Mouse (Mus musculus) small intestine, adult 2 months (tissue): ENCODE measurements around the gene Snrnp200. TPM values are rescaled to one million over a fixed set of nuclear protein-coding genes. Genes with fewer than 3 reads are reported as not detected.
"Not testable (repeated sequence)": the region's sequence is repeated elsewhere in the genome, so short reads cannot be mapped to it uniquely, and the experiment has no call there.

Experiments used
- H3K27ac ChIP-seq: fragments of 200-500 bp; 2 replicates; pipeline ENCODE4 v1.5.1; 2012; ENCODE audit warnings: low read depth, low read length, control low read depth, inconsistent platforms; ENCODE audit not compliant: insufficient read depth
- H3K27me3 ChIP-seq: fragments of 200-500 bp; 2 replicates; pipeline ENCODE4 v1.6.1; 2012; ENCODE audit warnings: mild to moderate bottlenecking, moderate library complexity, low read length, inconsistent platforms; ENCODE audit not compliant: control insufficient read depth, insufficient read depth
- H3K36me3 ChIP-seq: fragments of 200-500 bp; 2 replicates; pipeline ENCODE4 v1.6.1; 2012; ENCODE audit warnings: mild to moderate bottlenecking, low read length, control low read depth, inconsistent platforms; ENCODE audit not compliant: control insufficient read depth, insufficient read depth
- H3K4me1 ChIP-seq: fragments of 200-500 bp; 2 replicates; pipeline ENCODE4 v1.6.1; 2012; ENCODE audit warnings: low read length, inconsistent platforms, mixed read lengths; ENCODE audit not compliant: control insufficient read depth, insufficient read depth, insufficient read length
- H3K4me3 ChIP-seq: fragments of 200-500 bp; 2 replicates; pipeline ENCODE4 v1.5.1; 2012; ENCODE audit warnings: low read depth, mild to moderate bottlenecking, control low read depth, inconsistent platforms, low read length, moderate library complexity
- CTCF ChIP-seq: fragments of 200-500 bp; IDR thresholded peaks from 2 replicates; pipeline ENCODE4 v1.5.1; 2012; ENCODE audit warnings: low read depth, mild to moderate bottlenecking, control low read depth, inconsistent platforms, low read length, moderate library complexity, mixed read lengths; ENCODE audit not compliant: insufficient replicate concordance, insufficient read length; ENCODE audit errors: extremely low read depth
- POLR2A ChIP-seq: fragments of 200-500 bp; IDR thresholded peaks from 2 replicates; pipeline ENCODE4 v1.6.1; 2012; ENCODE audit warnings: low read depth, mild to moderate bottlenecking, control low read depth, inconsistent platforms, low read length, moderate library complexity
- WGBS: fragments of 180-500 bp; shearing (Covaris S2); methylation state at CpG from one replicate; pipeline ENCODE4 v1.1.7; 2018; 5-methylcytosine and 5-hydroxymethylcytosine counted together
- polyA plus RNA-seq: library from polyadenylated mRNA; depleted of rRNA; stranded (reverse); fragments of >200 nt; gene quantifications from 2 replicates; pipeline ENCODE4 v1.2.3, GENCODE M21; 2012; rRNA removed

Snrnp200 gene
- polyA plus RNA-seq = 13.9 and 25.5 TPM in 2 replicates

DNA sequence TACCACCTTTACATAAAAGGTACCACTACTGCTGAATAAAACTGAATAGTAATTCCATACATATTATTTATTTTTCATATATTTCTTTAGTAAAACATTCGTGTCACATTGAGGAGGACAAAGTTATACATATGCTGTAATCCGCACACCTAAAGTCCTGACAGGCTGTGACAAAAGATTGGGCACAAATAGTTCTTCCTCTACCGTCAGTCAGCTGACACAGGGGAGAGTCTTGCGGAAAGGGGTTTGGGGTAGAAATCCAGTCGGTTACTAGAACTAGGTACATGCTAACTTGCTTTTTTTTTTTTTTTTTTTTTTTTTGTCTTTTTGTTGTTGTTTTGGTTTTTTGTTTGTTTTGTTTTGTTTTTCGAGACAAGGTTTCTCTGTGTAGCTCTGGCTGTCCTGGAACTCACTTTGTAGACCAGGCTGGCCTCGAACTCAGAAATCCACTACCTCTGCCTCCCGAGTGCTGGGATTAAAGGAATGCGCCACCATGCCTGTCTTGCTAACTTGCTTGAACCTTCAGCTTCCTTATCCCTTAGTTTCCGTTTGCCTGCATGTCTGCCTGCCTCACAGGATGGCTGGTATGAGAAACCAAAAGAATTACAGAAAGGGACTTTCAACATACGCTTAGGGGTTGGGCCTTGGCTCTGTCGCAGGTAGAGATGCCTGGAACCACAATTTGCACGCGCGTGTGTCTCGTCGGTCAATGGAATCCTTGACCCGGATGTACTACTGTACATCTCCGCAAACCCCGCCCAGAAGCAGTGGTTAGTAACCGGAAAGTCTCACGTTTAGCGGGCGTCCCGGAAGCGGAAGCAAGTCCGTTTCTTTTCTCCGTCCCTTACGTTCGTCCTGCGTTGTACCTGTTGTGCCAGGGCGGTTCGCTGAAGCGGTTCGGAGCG is at the start of gene Snrnp200, which contains the start of gene 1810024B03Rik:
TSS of gene Snrnp200 (plus strand) at position 840 of the 905 bp plus-strand sequence.
TSS of gene 1810024B03Rik (minus strand) at position 734 of the 905 bp plus-strand sequence.
- no peaks in the 10 kb centered on the region for H3K27me3 ChIP-seq
- TF ChIP-seq POLR2A = peak; percentile 47
- TF ChIP-seq CTCF = no peak
- 10% methylated on average over 36 of the region's 36 CpGs for WGBS
- H3K27ac ChIP-seq = peak within 1 kb of the TSS; percentile 62
- no peaks in the 10 kb centered on the region for H3K4me1 ChIP-seq
- H3K36me3 ChIP-seq = peaks cover 28% of the 10 kb centered on the region
- H3K4me3 ChIP-seq = peak within 1 kb of the TSS; percentile 92

DNA sequence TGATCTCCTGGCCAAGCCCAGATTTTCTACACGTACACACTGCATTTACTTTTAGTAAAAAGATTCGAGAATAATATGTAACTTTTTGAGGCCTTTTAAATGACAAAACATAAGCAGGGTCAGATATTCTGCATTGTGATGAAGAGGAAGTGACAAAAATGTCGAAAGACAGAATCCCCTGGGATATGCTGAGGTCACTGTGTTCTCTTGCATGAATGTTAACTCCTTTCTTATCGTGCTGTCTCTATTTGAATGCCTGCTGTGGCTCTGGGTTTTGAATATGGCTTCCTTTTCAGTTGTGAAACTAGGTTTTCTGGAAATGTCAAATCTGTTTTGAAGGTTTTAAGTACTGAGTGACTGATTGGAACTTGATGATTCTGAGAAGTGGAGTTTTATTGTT is 42.5 kb upstream of the Snrnp200 start:
- WGBS = 56% methylated on average over 4 of the region's 4 CpGs
- Histone ChIP-seq H3K36me3 (no peaks in the 10 kb centered on the region), H3K4me1 (no peaks in the 10 kb centered on the region), H3K4me3 (no peak overlapping the region), H3K27ac (no peak overlapping the region), H3K27me3 (no peaks in the 10 kb centered on the region)
- no peak for TF ChIP-seq CTCF
- TF ChIP-seq POLR2A = no peak

DNA sequence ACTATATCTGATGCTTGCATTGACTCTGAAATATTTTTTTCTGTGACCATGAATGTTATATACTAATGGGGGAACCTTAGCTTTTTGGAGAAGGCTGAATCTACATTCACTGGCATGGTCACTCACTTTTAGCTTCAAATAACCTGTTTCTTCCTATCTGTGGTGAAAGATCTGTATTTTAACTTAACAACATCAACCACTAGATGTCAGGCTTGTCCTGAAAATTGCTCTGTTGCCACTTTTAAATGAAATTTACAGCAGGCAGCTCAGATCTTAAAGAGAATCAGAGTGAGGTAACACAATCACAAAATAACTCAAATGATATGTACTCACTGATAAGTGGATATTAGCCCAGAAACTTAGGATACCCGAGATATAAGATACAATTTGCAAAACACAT is 41.9 kb upstream of the Snrnp200 start:
- 6% methylated on average over 1 of the region's 1 CpGs for WGBS
- H3K4me3 ChIP-seq, H3K27ac ChIP-seq, H3K36me3 ChIP-seq, H3K27me3 ChIP-seq, H3K4me1 ChIP-seq: not testable (repeated sequence)

DNA sequence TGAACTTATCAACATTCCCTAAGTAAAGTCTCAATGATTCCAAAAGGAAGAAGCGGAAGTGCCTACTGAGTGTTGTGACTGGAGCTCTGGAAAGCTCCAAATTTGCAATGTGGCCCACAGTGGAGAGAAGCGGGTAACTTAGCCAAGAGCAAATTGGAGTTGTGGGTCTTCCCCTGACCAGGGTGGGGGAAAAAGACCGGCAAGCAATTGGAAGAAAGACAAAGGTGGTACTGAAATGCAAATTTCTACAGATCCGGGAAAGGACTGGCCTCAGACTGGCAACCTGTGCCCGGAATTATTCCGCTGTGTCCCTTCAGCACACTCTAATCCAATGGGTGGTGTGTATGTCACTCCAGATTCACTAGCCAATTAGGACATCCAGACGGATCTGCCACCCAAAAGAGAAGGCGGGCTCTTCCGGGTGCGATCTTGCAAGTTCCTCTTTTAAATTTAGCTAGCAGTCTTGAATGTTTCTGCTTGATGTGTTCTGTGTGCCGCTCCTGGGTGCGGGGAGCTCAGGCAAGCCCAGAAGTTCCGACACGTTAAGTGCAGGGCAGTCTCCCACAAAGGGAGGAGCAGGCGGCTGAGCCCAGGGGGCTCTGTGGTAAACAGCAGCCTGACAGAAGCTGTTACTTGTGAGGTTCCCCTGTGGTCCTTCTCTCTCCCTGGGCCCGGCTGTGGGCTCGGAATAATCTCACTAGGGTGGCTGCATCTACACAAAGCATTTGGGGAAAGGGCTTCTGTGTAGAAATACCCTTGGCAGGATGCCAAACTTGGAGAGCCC is 25.4 kb upstream of the Snrnp200 start:
- peak overlapping the region; percentile 54 for H3K27ac ChIP-seq
- H3K27me3 ChIP-seq = no peaks in the 10 kb centered on the region
- H3K36me3 ChIP-seq = no peaks in the 10 kb centered on the region
- TF ChIP-seq CTCF = no peak
- peak; percentile 41; the same call in 1 of the 2 replicates for TF ChIP-seq POLR2A
- WGBS = 3% methylated on average over 17 of the region's 17 CpGs
- H3K4me1 ChIP-seq = no peaks in the 10 kb centered on the region
- peak overlapping the region; percentile 87 for H3K4me3 ChIP-seq

GRCm38 (mm10) chr2:127189574-127189973 is 18.6 kb upstream of the Snrnp200 start:
- no peaks in the 10 kb centered on the region for H3K36me3 ChIP-seq
- TF ChIP-seq CTCF (no peak), POLR2A (no peak)
- no peaks in the 10 kb centered on the region for H3K4me1 ChIP-seq
- no peak overlapping the region for H3K4me3 ChIP-seq
- no peaks in the 10 kb centered on the region for H3K27me3 ChIP-seq
- no peak overlapping the region for H3K27ac ChIP-seq

GRCm38 (mm10) chr2:127204932-127205331 is 3.3 kb upstream of the Snrnp200 start:
- Histone ChIP-seq H3K27ac (no peak overlapping the region), H3K4me1 (no peaks in the 10 kb centered on the region), H3K27me3 (no peaks in the 10 kb centered on the region), H3K36me3 (peaks cover 7% of the 10 kb centered on the region; the same call in 1 of the 2 replicates), H3K4me3 (no peak overlapping the region)
- WGBS = 29% methylated on average over 3 of the region's 3 CpGs
- no peak for TF ChIP-seq POLR2A
- TF ChIP-seq CTCF = peak; percentile 55; the same call in 1 of the 2 replicates

DNA sequence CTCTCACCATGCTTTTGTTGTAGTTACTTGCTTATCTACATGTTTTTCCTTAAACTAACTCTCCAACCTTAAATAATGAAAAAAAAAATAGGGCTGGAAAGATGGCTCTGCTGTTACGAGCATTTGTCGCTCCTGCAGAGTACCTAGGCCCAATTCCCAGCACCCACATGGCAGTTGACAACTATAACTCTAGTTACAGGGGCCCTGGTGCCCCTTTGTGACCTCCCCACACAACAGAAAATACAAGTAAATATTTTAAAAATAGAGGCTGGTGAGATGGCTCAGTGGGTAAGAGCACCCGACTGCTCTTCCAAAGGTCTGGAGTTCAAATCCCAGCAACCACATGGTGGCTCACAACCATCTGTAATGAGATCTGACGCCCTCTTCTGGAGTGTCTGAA is 2.2 kb upstream of the Snrnp200 start:
- WGBS = 85% methylated on average over 4 of the region's 4 CpGs
- H3K4me3 ChIP-seq, H3K4me1 ChIP-seq, H3K27ac ChIP-seq, H3K27me3 ChIP-seq: not testable (repeated sequence)
- peaks cover 13% of the 10 kb centered on the region for H3K36me3 ChIP-seq
